Mouse (Mus musculus) stomach, embryonic 14.5 days (tissue): Measurements from ENCODE around the gene Wrap73. TPM values are rescaled to one million over a fixed set of nuclear protein-coding genes. Genes with fewer than 3 reads are reported as not detected.

Experiments used
- polyA plus RNA-seq: library from polyadenylated mRNA; unstranded; fragments of >200 nt; fragmentation: Nextera tagmentation; extraction: Ambion mirVana; gene quantifications from 2 replicates; pipeline ENCODE4 v1.2.1, GENCODE M21; 2014

Gene Wrap73
- polyA plus RNA-seq, 1 experiment from 2014 or later, result 41.4 TPM

Other genes starting within 250 kb of the Wrap73 start
- 70.4 and 76.6 TPM in 2 replicates for gene A430005L14Rik, start 185.1 kb upstream of the Wrap73 start, polyA plus RNA-seq
- gene Dffb, start 167.2 kb upstream of the Wrap73 start, polyA plus RNA-seq, result 11.6 and 13.7 TPM in 2 replicates
- gene Cep104, start 167.2 kb upstream of the Wrap73 start, polyA plus RNA-seq, result 15.0 and 16.9 TPM in 2 replicates
- gene Lrrc47, start 130.6 kb upstream of the Wrap73 start, polyA plus RNA-seq, result 10.4 and 12.0 TPM in 2 replicates
- 36.0 and 40.2 TPM in 2 replicates for gene Smim1, start 116.1 kb upstream of the Wrap73 start, polyA plus RNA-seq
- not detected in 2 replicates for gene Ccdc27, start 99.7 kb upstream of the Wrap73 start, polyA plus RNA-seq
- gene Trp73, start 2.2 kb upstream of the Wrap73 start, polyA plus RNA-seq, result 0.32 and 0.42 TPM in 2 replicates
- 126 and 135 TPM in 2 replicates for gene Tprgl, start 18.3 kb downstream of the Wrap73 start, polyA plus RNA-seq
- gene Megf6, start 28.4 kb downstream of the Wrap73 start, polyA plus RNA-seq, result 16.8 and 20.9 TPM in 2 replicates
- gene Arhgef16, start 159.3 kb downstream of the Wrap73 start, polyA plus RNA-seq, result 23.7 and 25.7 TPM in 2 replicates
- gene B230104I21Rik, start 193.8 kb downstream of the Wrap73 start, polyA plus RNA-seq, result not detected in 2 replicates